Mouse (Mus musculus) cerebellum, adult 8-10 months (tissue): ENCODE measurements around the gene Marveld3.

Experiments
- DNase-seq: peaks from one replicate; pipeline ENCODE4 v3.0.0; 2022

Marveld3 gene

GRCm38 (mm10) chr8:109961693-109962367 is at the start of gene Marveld3:
TSS of gene Marveld3 (minus strand) at chr8:109962203.
- no peak for DNase-seq

- DNase-seq = peak; percentile 12
These were observed 48.9 kb upstream of the Marveld3 start for GRCm38 (mm10) chr8:110010868-110011267.

GRCm38 (mm10) chr8:110008995-110009446 is 47.0 kb upstream of the Marveld3 start:
- DNase-seq = no peak

GRCm38 (mm10) chr8:110008228-110008994 is 46.4 kb upstream of the Marveld3 start:
- no peak for DNase-seq

- DNase-seq = no peak
These were observed 44.5 kb upstream of the Marveld3 start for GRCm38 (mm10) chr8:110006312-110007023.

GRCm38 (mm10) chr8:110004300-110004699 is 42.3 kb upstream of the Marveld3 start:
- no peak for DNase-seq

GRCm38 (mm10) chr8:110002953-110003352 is 41.0 kb upstream of the Marveld3 start:
- no peak for DNase-seq

- DNase-seq = no peak
These were observed 38.0 kb upstream of the Marveld3 start for GRCm38 (mm10) chr8:109999974-110000373.

- DNase-seq = no peak
These were observed 36.1 kb upstream of the Marveld3 start for GRCm38 (mm10) chr8:109998066-109998465.

- no peak for DNase-seq
These were observed 35.4 kb upstream of the Marveld3 start for GRCm38 (mm10) chr8:109997381-109997780.

GRCm38 (mm10) chr8:109992951-109993350 is 30.9 kb upstream of the Marveld3 start:
- no peak for DNase-seq

GRCm38 (mm10) chr8:109992166-109992565 is 30.2 kb upstream of the Marveld3 start:
- DNase-seq = no peak

- no peak for DNase-seq
These were observed 28.2 kb upstream of the Marveld3 start, which contains the start of gene Tat for GRCm38 (mm10) chr8:109990224-109990623. TSS of gene Tat (plus strand) at chr8:109990437.

GRCm38 (mm10) chr8:109989151-109989550 is 27.1 kb upstream of the Marveld3 start:
- no peak for DNase-seq

GRCm38 (mm10) chr8:109987776-109988175 is 25.8 kb upstream of the Marveld3 start:
- no peak for DNase-seq

- no peak for DNase-seq
These were observed 24.4 kb upstream of the Marveld3 start for GRCm38 (mm10) chr8:109986384-109986783.

GRCm38 (mm10) chr8:109983944-109984343 is 21.9 kb upstream of the Marveld3 start:
- no peak for DNase-seq

GRCm38 (mm10) chr8:109982386-109983105 is 20.5 kb upstream of the Marveld3 start:
- no peak for DNase-seq

- no peak for DNase-seq
These were observed 17.3 kb upstream of the Marveld3 start for GRCm38 (mm10) chr8:109979339-109979738.

GRCm38 (mm10) chr8:109972901-109973300 is 10.9 kb upstream of the Marveld3 start:
- DNase-seq = no peak

GRCm38 (mm10) chr8:109970323-109970722 is 8.3 kb upstream of the Marveld3 start:
- peak; percentile 25 for DNase-seq

- no peak for DNase-seq
These were observed 6.8 kb upstream of the Marveld3 start for GRCm38 (mm10) chr8:109968837-109969236.

- DNase-seq = no peak
These were observed 2.1 kb upstream of the Marveld3 start for GRCm38 (mm10) chr8:109964106-109964505.
